Mouse (Mus musculus): ENCODE results near the gene Col6a1. TPM values are rescaled to one million over a fixed set of nuclear protein-coding genes. Genes with fewer than 3 reads are reported as not detected.
A peak's percentile ranks its signal among the peaks of the same experiment; 100 is the strongest.

Col6a1 gene
- 405 and 419 TPM in 2 replicates for polyA plus RNA-seq (2014; fragmentation: Nextera tagmentation; extraction: Ambion mirVana)

- 31% methylated on average over 9 of the region's 9 CpGs for WGBS
- Histone ChIP-seq H3K36me3 (ENCODE audit: control insufficient read depth, insufficient read depth, low read length) (peaks cover 28% of the 10 kb centered on the region), H3K9ac (ENCODE audit: low read depth, low read length) (peak within 1 kb of the TSS; percentile 76), H3K27ac (replicated peaks; ENCODE audit: low read depth, low read length) (peak within 1 kb of the TSS; percentile 79), H3K27me3 (replicated peaks; ENCODE audit: control insufficient read depth, insufficient read depth, low read length) (no peaks in the 10 kb centered on the region), H3K4me2 (ENCODE audit: low read depth, low read length) (peak within 1 kb of the TSS; percentile 81), H3K4me3 (ENCODE audit: low read depth, low read length) (peak within 1 kb of the TSS; percentile 46), H3K4me1 (ENCODE audit: control insufficient read depth, insufficient read depth, low read length) (peaks cover 35% of the 10 kb centered on the region), H3K9me3 (ENCODE audit: control insufficient read depth, low read length) (no peaks in the 10 kb centered on the region)
- ATAC-seq (ENCODE audit: low read depth) (peak; percentile 81), DNase-seq (ENCODE audit: low spot score) (peak; percentile 89)
Observed at GRCm38 (mm10) chr10:76725682-76726285, at the start of gene Col6a1. Gene Col6a1 (minus strand): TSS chr10:76726168.

- Histone ChIP-seq H3K27me3 (replicated peaks; ENCODE audit: control insufficient read depth, insufficient read depth, low read length) (no peaks in the 10 kb centered on the region), H3K27ac (replicated peaks; ENCODE audit: low read depth, low read length) (no peak overlapping the region), H3K4me2 (ENCODE audit: low read depth, low read length) (no peak overlapping the region), H3K4me1 (ENCODE audit: control insufficient read depth, insufficient read depth, low read length) (no peaks in the 10 kb centered on the region), H3K9ac (ENCODE audit: low read depth, low read length) (no peak overlapping the region), H3K4me3 (ENCODE audit: low read depth, low read length) (no peak overlapping the region), H3K9me3 (ENCODE audit: control insufficient read depth, low read length) (no peaks in the 10 kb centered on the region), H3K36me3 (ENCODE audit: control insufficient read depth, insufficient read depth, low read length) (peaks cover 9% of the 10 kb centered on the region; the same call in 1 of the 2 replicates)
- 94% methylated on average over 3 of the region's 3 CpGs for WGBS
- no peak for DNase-seq (ENCODE audit: low spot score)
- no peak for ATAC-seq (ENCODE audit: low read depth)
Observed at GRCm38 (mm10) chr10:76771624-76772023, 45.7 kb upstream of the Col6a1 start.

- no peak overlapping the region for H3K4me3 ChIP-seq (ENCODE audit: low read depth, low read length)
- no peak overlapping the region for H3K4me2 ChIP-seq (ENCODE audit: low read depth, low read length)
- DNase-seq (ENCODE audit: low spot score) (no peak), ATAC-seq (ENCODE audit: low read depth) (no peak)
- no peak overlapping the region for H3K9ac ChIP-seq (ENCODE audit: low read depth, low read length)
- H3K27me3 ChIP-seq (replicated peaks; ENCODE audit: control insufficient read depth, insufficient read depth, low read length): no peaks in the 10 kb centered on the region
- WGBS: 59% methylated on average over 5 of the region's 5 CpGs
- H3K27ac ChIP-seq (replicated peaks; ENCODE audit: low read depth, low read length): no peak overlapping the region
- H3K9me3 ChIP-seq (ENCODE audit: control insufficient read depth, low read length): no peaks in the 10 kb centered on the region
- H3K36me3 ChIP-seq (ENCODE audit: control insufficient read depth, insufficient read depth, low read length): peaks cover 9% of the 10 kb centered on the region; the same call in 1 of the 2 replicates
- no peaks in the 10 kb centered on the region for H3K4me1 ChIP-seq (ENCODE audit: control insufficient read depth, insufficient read depth, low read length)
Observed at GRCm38 (mm10) chr10:76771086-76771485, 45.1 kb upstream of the Col6a1 start.

GRCm38 (mm10) chr10:76769581-76769980, 43.6 kb upstream of the Col6a1 start:
- no peaks in the 10 kb centered on the region for H3K9me3 ChIP-seq (ENCODE audit: control insufficient read depth, low read length)
- no peak overlapping the region for H3K4me3 ChIP-seq (ENCODE audit: low read depth, low read length)
- ATAC-seq (ENCODE audit: low read depth): no peak
- H3K36me3 ChIP-seq (ENCODE audit: control insufficient read depth, insufficient read depth, low read length): peaks cover 9% of the 10 kb centered on the region; the same call in 1 of the 2 replicates
- H3K27ac ChIP-seq (replicated peaks; ENCODE audit: low read depth, low read length): no peak overlapping the region
- H3K4me2 ChIP-seq (ENCODE audit: low read depth, low read length): no peak overlapping the region
- no peak for DNase-seq (ENCODE audit: low spot score)
- no peaks in the 10 kb centered on the region for H3K27me3 ChIP-seq (replicated peaks; ENCODE audit: control insufficient read depth, insufficient read depth, low read length)
- WGBS: 67% methylated on average over 6 of the region's 6 CpGs
- no peaks in the 10 kb centered on the region for H3K4me1 ChIP-seq (ENCODE audit: control insufficient read depth, insufficient read depth, low read length)
- no peak overlapping the region for H3K9ac ChIP-seq (ENCODE audit: low read depth, low read length)

GRCm38 (mm10) chr10:76766196-76766595, 40.2 kb upstream of the Col6a1 start:
- Histone ChIP-seq H3K9ac (ENCODE audit: low read depth, low read length) (no peak overlapping the region), H3K9me3 (ENCODE audit: control insufficient read depth, low read length) (no peaks in the 10 kb centered on the region), H3K27ac (replicated peaks; ENCODE audit: low read depth, low read length) (no peak overlapping the region), H3K4me1 (ENCODE audit: control insufficient read depth, insufficient read depth, low read length) (no peaks in the 10 kb centered on the region), H3K4me3 (ENCODE audit: low read depth, low read length) (no peak overlapping the region), H3K4me2 (ENCODE audit: low read depth, low read length) (no peak overlapping the region), H3K36me3 (ENCODE audit: control insufficient read depth, insufficient read depth, low read length) (peaks cover 9% of the 10 kb centered on the region; the same call in 1 of the 2 replicates), H3K27me3 (replicated peaks; ENCODE audit: control insufficient read depth, insufficient read depth, low read length) (no peaks in the 10 kb centered on the region)
- no peak for ATAC-seq (ENCODE audit: low read depth)
- WGBS: 71% methylated on average over 1 of the region's 1 CpGs
- no peak for DNase-seq (ENCODE audit: low spot score)

GRCm38 (mm10) chr10:76764927-76765326, 39.0 kb upstream of the Col6a1 start:
- Histone ChIP-seq H3K4me2 (ENCODE audit: low read depth, low read length) (no peak overlapping the region), H3K27me3 (replicated peaks; ENCODE audit: control insufficient read depth, insufficient read depth, low read length) (no peaks in the 10 kb centered on the region), H3K9me3 (ENCODE audit: control insufficient read depth, low read length) (no peaks in the 10 kb centered on the region), H3K4me3 (ENCODE audit: low read depth, low read length) (no peak overlapping the region), H3K4me1 (ENCODE audit: control insufficient read depth, insufficient read depth, low read length) (no peaks in the 10 kb centered on the region), H3K9ac (ENCODE audit: low read depth, low read length) (no peak overlapping the region), H3K27ac (replicated peaks; ENCODE audit: low read depth, low read length) (no peak overlapping the region), H3K36me3 (ENCODE audit: control insufficient read depth, insufficient read depth, low read length) (peaks cover 9% of the 10 kb centered on the region; the same call in 1 of the 2 replicates)
- 90% methylated on average over 4 of the region's 4 CpGs for WGBS
- DNase-seq (ENCODE audit: low spot score): no peak
- ATAC-seq (ENCODE audit: low read depth): no peak

- H3K9me3 ChIP-seq (ENCODE audit: control insufficient read depth, low read length): no peaks in the 10 kb centered on the region
- H3K4me2 ChIP-seq (ENCODE audit: low read depth, low read length): no peak overlapping the region
- H3K27ac ChIP-seq (replicated peaks; ENCODE audit: low read depth, low read length): no peak overlapping the region
- no peak for DNase-seq (ENCODE audit: low spot score)
- no peak overlapping the region for H3K4me3 ChIP-seq (ENCODE audit: low read depth, low read length)
- H3K36me3 ChIP-seq (ENCODE audit: control insufficient read depth, insufficient read depth, low read length): peaks cover 9% of the 10 kb centered on the region; the same call in 1 of the 2 replicates
- no peak overlapping the region for H3K9ac ChIP-seq (ENCODE audit: low read depth, low read length)
- WGBS: 93% methylated on average over 12 of the region's 12 CpGs
- no peak for ATAC-seq (ENCODE audit: low read depth)
- H3K4me1 ChIP-seq (ENCODE audit: control insufficient read depth, insufficient read depth, low read length): no peaks in the 10 kb centered on the region
- no peaks in the 10 kb centered on the region for H3K27me3 ChIP-seq (replicated peaks; ENCODE audit: control insufficient read depth, insufficient read depth, low read length)
Observed at GRCm38 (mm10) chr10:76763016-76763415, 37.0 kb upstream of the Col6a1 start.

GRCm38 (mm10) chr10:76762411-76762810, 36.4 kb upstream of the Col6a1 start:
- Histone ChIP-seq H3K27me3 (replicated peaks; ENCODE audit: control insufficient read depth, insufficient read depth, low read length) (no peaks in the 10 kb centered on the region), H3K4me3 (ENCODE audit: low read depth, low read length) (no peak overlapping the region), H3K9me3 (ENCODE audit: control insufficient read depth, low read length) (no peaks in the 10 kb centered on the region), H3K27ac (replicated peaks; ENCODE audit: low read depth, low read length) (no peak overlapping the region), H3K4me1 (ENCODE audit: control insufficient read depth, insufficient read depth, low read length) (no peaks in the 10 kb centered on the region), H3K9ac (ENCODE audit: low read depth, low read length) (no peak overlapping the region), H3K4me2 (ENCODE audit: low read depth, low read length) (no peak overlapping the region), H3K36me3 (ENCODE audit: control insufficient read depth, insufficient read depth, low read length) (peaks cover 6% of the 10 kb centered on the region; the same call in 1 of the 2 replicates)
- 82% methylated on average over 7 of the region's 7 CpGs for WGBS
- DNase-seq (ENCODE audit: low spot score) (no peak), ATAC-seq (ENCODE audit: low read depth) (no peak)

GRCm38 (mm10) chr10:76759878-76760277, 33.9 kb upstream of the Col6a1 start:
- H3K4me3 ChIP-seq (ENCODE audit: low read depth, low read length): no peak overlapping the region
- WGBS: 84% methylated on average over 5 of the region's 5 CpGs
- H3K9me3 ChIP-seq (ENCODE audit: control insufficient read depth, low read length): no peaks in the 10 kb centered on the region
- H3K27me3 ChIP-seq (replicated peaks; ENCODE audit: control insufficient read depth, insufficient read depth, low read length): no peaks in the 10 kb centered on the region
- no peaks in the 10 kb centered on the region for H3K4me1 ChIP-seq (ENCODE audit: control insufficient read depth, insufficient read depth, low read length)
- ATAC-seq (ENCODE audit: low read depth) (no peak), DNase-seq (ENCODE audit: low spot score) (no peak)
- no peaks in the 10 kb centered on the region for H3K36me3 ChIP-seq (ENCODE audit: control insufficient read depth, insufficient read depth, low read length)
- no peak overlapping the region for H3K9ac ChIP-seq (ENCODE audit: low read depth, low read length)
- no peak overlapping the region for H3K27ac ChIP-seq (replicated peaks; ENCODE audit: low read depth, low read length)
- H3K4me2 ChIP-seq (ENCODE audit: low read depth, low read length): no peak overlapping the region
